Mouse (Mus musculus): ENCODE results near the gene Evi5. TPM values are rescaled to one million over a fixed set of nuclear protein-coding genes. Genes with fewer than 3 reads are reported as not detected.

Evi5 gene
- 45.8 and 50.5 TPM in 2 replicates for polyA plus RNA-seq (2012; rRNA removed)

GRCm38 (mm10) chr5:107874561-107875260, at the start of gene Evi5:
Gene Evi5 (minus strand): TSS chr5:107875107.

DNA sequence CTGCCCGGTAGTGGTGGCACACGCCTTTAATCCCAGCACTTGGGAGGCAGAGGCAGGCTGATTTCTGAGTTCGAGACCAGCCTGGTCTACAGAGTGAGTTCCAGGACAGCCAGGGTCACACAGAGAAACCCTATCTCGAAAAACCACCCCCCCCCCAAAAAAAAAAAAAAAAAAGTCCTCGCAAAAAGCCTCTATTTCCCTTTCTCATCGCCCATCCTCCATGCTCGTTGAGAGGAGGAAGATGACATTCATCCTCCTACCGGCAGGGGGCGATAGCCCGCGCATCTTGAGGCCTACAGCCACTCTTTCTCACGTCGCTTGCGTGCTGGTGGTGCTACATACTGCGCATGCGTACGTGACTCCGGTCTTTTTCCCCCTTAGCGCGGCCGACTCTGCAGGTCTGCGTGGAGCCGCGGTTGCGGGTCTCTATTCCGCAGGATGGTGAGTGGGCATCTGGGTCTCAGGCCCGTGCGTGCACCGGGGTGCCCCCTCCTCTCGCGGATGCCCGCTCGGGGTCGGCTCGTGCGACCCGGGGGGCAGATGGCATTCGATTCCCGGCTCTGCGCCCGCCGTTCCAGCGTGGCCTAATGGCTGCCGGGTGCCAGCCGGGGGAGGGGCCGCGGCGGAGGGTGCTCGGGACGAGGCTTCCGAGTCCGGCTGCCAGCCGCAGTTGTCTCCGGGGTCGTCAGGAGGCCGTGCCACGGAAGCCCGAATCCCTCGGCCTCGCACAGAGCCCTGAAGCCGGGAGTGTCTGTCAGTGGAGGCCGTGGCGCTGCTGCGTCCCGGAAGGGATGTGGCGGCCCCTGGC, 25.5 kb upstream of the Evi5 start, which contains the start of gene Rpl5:
Rpl5 (plus strand) TSS at position 297 of the 808 bp plus-strand sequence.

GRCm38 (mm10) chr5:107829998-107830560, 44.8 kb downstream of the Evi5 start, which contains the start of gene Ube2d2b:
Gene Ube2d2b (plus strand): TSS chr5:107830099.

GRCm38 (mm10) chr5:107725435-107726261, 149.3 kb downstream of the Evi5 start, which contains the start of gene Gfi1:
Gene Gfi1 (minus strand): TSS chr5:107726036.

Other genes starting within 250 kb of the Evi5 start
- 0.05 and 0.09 TPM in 2 replicates for gene Gfi1, start 149.1 kb downstream of the Evi5 start, polyA plus RNA-seq (2012; rRNA removed)
- gene Ube2d2b, start 45.0 kb downstream of the Evi5 start, polyA plus RNA-seq (2012; rRNA removed): not detected in 2 replicates
- gene Rpl5, start 25.4 kb upstream of the Evi5 start, polyA plus RNA-seq (2012; rRNA removed): 180 and 194 TPM in 2 replicates
- gene Fam69a, start 112.0 kb upstream of the Evi5 start, polyA plus RNA-seq (2012; rRNA removed): 21.7 and 25.2 TPM in 2 replicates
- gene Mtf2, start 190.6 kb upstream of the Evi5 start, polyA plus RNA-seq (2012; rRNA removed): 66.7 and 67.7 TPM in 2 replicates